Mouse (Mus musculus) MEL (cell line): ENCODE results near the gene Zfp764.

Experiments used
- BHLHE40 ChIP-seq: IDR thresholded peaks from 2 replicates; pipeline ENCODE4 v1.6.1; 2012; ENCODE audit warnings: low read depth, mild to moderate bottlenecking, inconsistent platforms, low read length, improper control_type of control experiment, borderline replicate concordance
- CTCF ChIP-seq, 3 experiments: IDR thresholded peaks in 2 of 3; conservative IDR thresholded peaks in 1 of 3; 2 replicates each; pipeline ENCODE4 v1.5.1; 2011 to 2012; ENCODE audit warnings: low read length in 3 of 3, low read depth in 2 of 3, mild to moderate bottlenecking in 2 of 3, improper control_type of control experiment in 1 of 3, inconsistent platforms in 1 of 3, mixed read lengths in 1 of 3, moderate library complexity in 1 of 3; ENCODE audit not compliant: control insufficient read depth in 1 of 3, insufficient read depth in 1 of 3, poor library complexity in 1 of 3, severe bottlenecking in 1 of 3
- EP300 ChIP-seq, 2 experiments: IDR thresholded peaks; 2 replicates each; pipeline ENCODE4 v1.6.1; 2011; ENCODE audit warnings: improper control_type of control experiment in 2 of 2, low read length in 2 of 2, low read depth in 1 of 2, mild to moderate bottlenecking in 1 of 2
- ETS1 ChIP-seq: IDR thresholded peaks from 2 replicates; pipeline ENCODE4 v1.6.1; 2012; ENCODE audit warnings: low read depth, mild to moderate bottlenecking, inconsistent platforms, low read length, improper control_type of control experiment, moderate library complexity
- JUND ChIP-seq: IDR thresholded peaks from 2 replicates; pipeline ENCODE4 v1.6.1; 2011; ENCODE audit warnings: low read depth, mild to moderate bottlenecking, improper control_type of control experiment, low read length
- MAX ChIP-seq: IDR thresholded peaks from 2 replicates; pipeline ENCODE4 v1.6.1; 2011; ENCODE audit warnings: low read length, improper control_type of control experiment
- MAZ ChIP-seq: IDR thresholded peaks from 2 replicates; pipeline ENCODE4 v1.6.1; 2012; ENCODE audit warnings: low read depth, mild to moderate bottlenecking, inconsistent platforms, low read length, improper control_type of control experiment
- POLR2A ChIP-seq, 2 experiments: IDR thresholded peaks; 2 replicates each; pipeline ENCODE4 v1.6.1; 2011 to 2012; ENCODE audit warnings: low read length in 2 of 2, mild to moderate bottlenecking in 2 of 2, control low read depth in 1 of 2, improper control_type of control experiment in 1 of 2, low read depth in 1 of 2, moderate library complexity in 1 of 2; ENCODE audit not compliant: control insufficient read depth in 1 of 2, insufficient read depth in 1 of 2, poor library complexity in 1 of 2
- POLR2AphosphoS2 ChIP-seq: IDR thresholded peaks from 2 replicates; pipeline ENCODE4 v1.6.1; 2011; ENCODE audit warnings: low read length, improper control_type of control experiment
- RAD21 ChIP-seq: IDR thresholded peaks from 2 replicates; pipeline ENCODE4 v1.6.1; 2011; ENCODE audit warnings: mild to moderate bottlenecking, low read depth, low read length, improper control_type of control experiment
- TAL1 ChIP-seq: IDR thresholded peaks from 2 replicates; pipeline ENCODE4 v1.6.1; 2012; ENCODE audit warnings: mild to moderate bottlenecking, inconsistent platforms, low read length, moderate library complexity, mixed read lengths
- USF1 ChIP-seq: IDR thresholded peaks from 2 replicates; pipeline ENCODE4 v1.6.1; 2014; ENCODE audit warnings: low read depth, mild to moderate bottlenecking, inconsistent platforms, low read length, improper control_type of control experiment, moderate library complexity
- ZC3H11A ChIP-seq: IDR thresholded peaks from 2 replicates; pipeline ENCODE4 v1.6.1; 2012; ENCODE audit warnings: low read depth, mild to moderate bottlenecking, inconsistent platforms, low read length, improper control_type of control experiment
- ZMIZ1 ChIP-seq: IDR thresholded peaks from 2 replicates; pipeline ENCODE4 v1.6.1; 2012; ENCODE audit warnings: low read depth, mild to moderate bottlenecking, inconsistent platforms, low read length, improper control_type of control experiment, moderate library complexity

- TF ChIP-seq USF1, result no peak
- TF ChIP-seq POLR2A (IDR thresholded peaks at IDR 0.05; ENCODE audit: control insufficient read depth in 1 of 2, insufficient read depth in 1 of 2, low read depth in 1 of 2, low read length in 2 of 2, poor library complexity in 1 of 2), result no peak
- TF ChIP-seq EP300 (IDR thresholded peaks at IDR 0.05; ENCODE audit: low read depth in 1 of 2, low read length in 2 of 2), result no peak
- TF ChIP-seq CTCF (IDR thresholded peaks at IDR 0.05 in 2 of 3, conservative IDR thresholded peaks at IDR 0.05 in 1 of 3; ENCODE audit: control insufficient read depth in 1 of 3, insufficient read depth in 1 of 3, low read depth in 2 of 3, low read length in 3 of 3, poor library complexity in 1 of 3, severe bottlenecking in 1 of 3), result no peak
- TF ChIP-seq TAL1, result no peak
- no peak for TF ChIP-seq MAZ
- no peak for TF ChIP-seq ZMIZ1
- TF ChIP-seq ETS1, result no peak
- no peak for TF ChIP-seq ZC3H11A
- TF ChIP-seq JUND, result no peak
- no peak for TF ChIP-seq MAX
- TF ChIP-seq BHLHE40, result no peak
- TF ChIP-seq RAD21, result no peak
- TF ChIP-seq POLR2AphosphoS2, result no peak
Observed at GRCm38 (mm10) chr7:127411418-127411817, 4.8 kb upstream of the Zfp764 start.
